Mouse (Mus musculus) naive thymus-derived CD4-positive, alpha-beta T cell, adult 2 months (primary cell): Measurements from ENCODE around the gene Col4a4.

ENCODE experiments used
- DNase-seq: peaks from one replicate; pipeline ENCODE4 v3.0.0-alpha.2; 2011; ENCODE audit warnings: low read depth

Col4a4 gene

DNA sequence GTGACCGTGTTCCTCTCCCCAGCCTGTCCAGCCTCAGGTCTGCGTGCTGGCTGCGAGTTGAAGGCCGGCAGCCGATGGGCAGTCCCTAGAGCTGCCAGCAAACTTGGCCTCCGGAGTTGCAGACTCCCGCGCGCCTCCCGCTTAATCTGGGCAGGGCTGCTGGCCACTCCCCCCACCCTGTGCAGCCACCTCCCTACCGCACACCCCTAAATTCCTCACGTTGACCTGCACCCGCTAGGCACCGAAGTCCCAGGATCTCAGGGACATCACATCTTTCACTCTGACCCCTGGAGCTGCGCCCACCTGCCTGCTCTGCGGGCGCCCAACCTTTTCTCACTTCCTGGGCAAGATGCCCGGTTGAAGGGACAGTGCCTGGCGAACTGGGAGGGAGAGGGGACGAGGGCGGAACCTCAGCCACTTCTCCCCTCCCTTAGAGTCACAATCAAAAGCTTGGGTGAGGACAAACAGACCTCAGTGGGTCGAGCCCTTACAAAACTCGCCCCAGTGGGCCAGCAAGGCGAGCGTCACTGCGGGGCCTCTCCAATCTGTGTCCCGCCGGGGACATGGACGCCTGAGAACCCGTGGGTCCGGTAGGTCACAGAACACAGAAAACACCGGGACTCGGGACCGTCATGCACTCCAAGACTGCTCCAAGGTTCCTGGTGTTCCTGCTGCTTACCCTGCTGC is at the start of gene Col4a4, which contains the start of gene Col4a3:
Gene Col4a4, minus strand, starts transcription at position 137 of the 687 bp plus-strand sequence.
Gene Col4a3, plus strand, starts transcription at position 209 of the 687 bp plus-strand sequence.
- no peak for DNase-seq

- DNase-seq = no peak
Observed at GRCm38 (mm10) chr1:82636321-82636720, 49.7 kb upstream of the Col4a4 start.

DNA sequence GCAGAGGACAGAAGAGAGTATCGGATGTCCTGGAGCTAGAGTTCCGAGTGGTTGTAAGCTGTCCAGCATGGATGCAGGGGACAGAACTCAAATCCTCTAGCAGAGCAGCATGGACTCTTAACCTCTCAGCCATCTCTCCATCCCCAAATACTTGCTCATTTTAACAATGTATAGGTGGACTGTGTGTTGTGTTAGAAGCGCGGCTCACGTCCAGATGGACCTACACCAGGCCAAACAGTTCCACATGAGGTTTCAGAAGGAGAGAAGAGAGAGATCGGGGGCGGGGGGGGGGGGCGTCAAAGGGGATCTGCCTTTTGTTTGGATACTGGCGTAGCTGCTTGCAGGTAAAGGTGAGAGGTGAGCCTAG is 48.6 kb upstream of the Col4a4 start:
- DNase-seq = no peak

DNA sequence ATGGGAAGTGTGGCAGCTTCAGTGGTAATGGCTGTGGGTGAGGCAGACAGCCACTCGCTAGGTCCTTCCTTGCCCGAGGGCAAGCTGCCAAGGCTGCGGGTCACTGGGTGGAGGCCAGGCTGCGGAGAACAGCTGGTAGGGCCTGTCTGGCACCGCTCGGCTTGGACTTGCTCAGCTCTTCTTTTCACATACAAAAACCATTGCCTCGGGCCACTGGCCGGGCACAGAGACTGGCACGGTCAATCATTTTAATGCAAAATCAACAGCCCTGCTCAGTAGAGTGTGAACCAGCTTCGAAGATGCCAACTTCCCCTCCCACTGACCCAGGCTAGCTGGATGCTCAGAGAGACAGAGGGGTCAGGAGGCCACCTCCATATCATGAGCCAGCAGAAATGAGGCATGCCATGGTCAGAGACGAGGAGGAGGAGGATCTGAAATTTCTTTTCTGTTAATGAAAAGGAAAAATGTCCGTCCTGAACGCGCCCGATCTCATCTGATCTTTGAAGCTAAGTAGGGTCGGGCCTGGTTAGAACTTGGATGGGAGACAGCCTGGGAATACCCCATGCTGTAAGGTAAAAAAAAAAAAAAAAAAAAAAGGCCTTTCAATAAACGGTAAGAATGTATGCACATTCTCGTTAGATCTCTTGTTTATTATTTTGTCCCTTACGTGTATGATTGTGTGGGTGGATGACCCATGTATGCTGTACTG is 48.0 kb upstream of the Col4a4 start:
- no peak for DNase-seq

DNA sequence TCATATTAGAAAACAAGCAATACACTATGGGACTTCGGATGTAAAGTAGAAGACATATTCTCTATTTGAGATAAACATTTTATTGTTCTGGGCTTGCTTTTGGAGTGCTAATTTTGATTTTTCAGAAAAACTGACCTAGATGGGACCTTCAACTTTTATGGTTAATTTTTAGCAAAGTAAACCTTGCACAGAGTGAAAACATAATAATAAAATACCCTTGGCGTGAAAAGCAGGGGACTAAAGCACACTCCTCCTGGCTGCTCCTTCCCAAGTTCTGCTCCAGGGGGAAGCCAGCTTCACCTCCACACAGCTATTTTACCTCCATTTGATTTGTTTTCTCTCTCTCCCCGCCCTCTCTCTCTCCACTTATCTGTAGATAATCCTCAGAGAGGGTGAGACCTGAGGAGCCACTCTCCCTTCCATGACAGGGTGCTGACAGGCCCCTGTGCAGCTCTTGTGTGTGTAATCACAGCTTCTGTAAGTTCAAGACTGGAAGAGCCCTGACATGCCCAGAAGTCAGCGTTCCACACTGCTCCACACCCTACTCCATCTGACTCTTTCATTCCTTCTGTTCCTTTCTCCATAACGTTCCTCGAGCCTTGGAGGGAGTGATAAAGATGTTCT is 44.6 kb upstream of the Col4a4 start:
- no peak for DNase-seq

- no peak for DNase-seq
Observed at GRCm38 (mm10) chr1:82629495-82629894, 42.8 kb upstream of the Col4a4 start.

DNA sequence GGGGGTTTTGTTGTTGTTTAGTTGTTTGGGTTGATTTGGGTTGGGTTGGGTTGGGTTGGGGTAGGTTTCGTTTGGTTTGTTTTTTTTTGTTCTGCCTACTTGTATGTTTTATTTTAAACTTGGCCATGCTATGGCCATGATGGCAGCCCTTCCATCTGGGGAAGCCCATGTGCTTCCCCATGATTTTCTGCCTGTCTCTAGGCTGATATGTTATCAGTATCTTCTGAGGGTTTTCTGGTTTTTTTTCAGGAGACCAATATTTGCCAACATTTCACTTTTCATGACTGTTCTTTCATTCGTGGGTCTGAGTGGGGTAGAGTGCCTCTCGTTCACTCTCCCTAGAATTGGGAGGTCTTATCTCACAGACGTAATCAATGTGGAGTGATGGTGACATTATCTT is 41.0 kb upstream of the Col4a4 start:
- DNase-seq = no peak

DNA sequence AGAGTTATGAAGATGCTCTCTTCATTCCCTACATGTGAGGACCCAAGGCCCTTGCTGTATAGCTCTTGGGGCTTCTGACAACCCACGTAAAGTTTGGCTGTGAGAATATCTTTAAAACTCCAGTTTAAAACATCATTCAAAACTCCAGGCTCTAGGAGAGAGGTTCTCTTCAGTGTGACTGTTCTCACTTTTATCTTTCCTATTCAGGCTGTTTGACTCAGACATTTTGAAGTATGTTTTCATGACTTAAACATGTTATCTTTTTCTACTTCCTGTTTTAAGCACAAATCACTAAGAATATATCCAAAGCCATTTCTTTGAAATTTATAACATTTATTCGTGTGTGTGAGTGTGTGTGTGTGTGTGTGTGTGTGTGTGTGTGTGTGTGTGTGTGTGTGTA is 38.8 kb upstream of the Col4a4 start:
- no peak for DNase-seq

DNA sequence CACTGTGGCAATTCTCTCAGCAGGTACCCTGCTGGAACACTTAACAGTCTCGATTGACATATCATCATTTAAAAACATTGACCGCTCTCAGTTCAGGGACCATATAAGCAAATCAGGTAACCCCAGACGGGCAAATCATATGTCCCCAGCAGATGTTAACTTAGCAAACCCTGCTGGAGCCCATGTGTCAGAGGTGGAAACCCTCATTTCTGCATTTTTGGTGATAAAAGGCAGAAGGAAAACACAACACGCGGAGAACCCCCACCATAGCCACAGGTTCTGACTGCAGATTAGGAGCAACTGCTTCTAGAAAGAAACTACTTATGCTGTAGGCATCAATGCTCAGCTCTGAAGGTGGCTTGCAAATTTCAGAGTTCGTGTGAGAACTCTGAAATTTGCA is 38.3 kb upstream of the Col4a4 start:
- DNase-seq = no peak

GRCm38 (mm10) chr1:82619981-82620380 is 33.3 kb upstream of the Col4a4 start:
- no peak for DNase-seq

GRCm38 (mm10) chr1:82618592-82618991 is 31.9 kb upstream of the Col4a4 start:
- no peak for DNase-seq

DNA sequence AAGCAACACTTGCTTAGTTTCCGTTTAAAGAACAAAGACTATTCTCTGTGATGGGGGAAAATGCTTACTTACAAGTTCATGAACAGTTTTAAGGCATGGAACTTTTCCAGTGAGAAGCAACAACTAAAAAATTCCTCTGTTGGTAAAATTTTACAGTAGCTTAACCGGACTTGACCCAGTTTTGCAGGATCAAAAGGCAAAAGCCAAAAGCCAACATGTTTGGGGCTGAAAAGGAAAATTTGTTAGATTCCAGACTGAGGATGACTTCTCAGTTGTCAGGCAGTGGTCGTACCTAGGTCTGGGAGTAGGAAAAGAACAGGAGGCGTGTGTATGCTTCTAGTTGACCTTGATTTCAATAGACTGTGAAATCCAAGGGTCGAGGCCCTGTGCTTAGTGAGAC is 31.4 kb upstream of the Col4a4 start:
- DNase-seq = no peak

- DNase-seq = no peak
Observed at GRCm38 (mm10) chr1:82612061-82612660, 25.5 kb upstream of the Col4a4 start.

DNA sequence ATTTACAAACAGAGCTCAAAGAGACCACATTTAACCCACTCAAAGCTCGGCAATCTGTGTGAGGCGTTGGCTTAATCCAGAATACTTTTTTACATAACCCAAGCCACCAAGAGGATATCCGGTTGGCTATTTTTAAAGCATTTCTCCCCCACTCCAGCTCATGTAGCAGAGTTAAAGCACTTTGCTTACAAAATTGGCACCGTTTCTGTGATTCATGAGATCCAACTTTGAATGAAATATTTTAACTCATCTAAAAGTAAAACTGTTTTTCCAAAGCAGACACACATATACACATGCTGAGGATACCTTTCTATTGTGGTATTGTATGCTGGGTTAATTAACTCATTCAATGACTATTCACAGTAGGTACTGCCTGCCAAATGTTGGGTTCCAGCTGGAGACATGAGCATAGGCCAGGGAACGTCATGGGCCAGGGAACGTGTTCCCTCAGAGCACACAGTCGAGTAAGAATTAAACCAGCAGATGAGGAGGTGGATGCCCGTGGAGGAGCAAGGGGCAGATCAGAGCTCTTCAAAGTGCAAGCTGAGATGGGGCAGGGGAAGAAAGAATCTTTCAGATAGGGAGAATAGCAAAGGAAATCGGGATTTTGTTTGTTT is 22.1 kb upstream of the Col4a4 start:
- DNase-seq = no peak

GRCm38 (mm10) chr1:82605856-82606255 is 19.2 kb upstream of the Col4a4 start:
- DNase-seq = no peak

DNA sequence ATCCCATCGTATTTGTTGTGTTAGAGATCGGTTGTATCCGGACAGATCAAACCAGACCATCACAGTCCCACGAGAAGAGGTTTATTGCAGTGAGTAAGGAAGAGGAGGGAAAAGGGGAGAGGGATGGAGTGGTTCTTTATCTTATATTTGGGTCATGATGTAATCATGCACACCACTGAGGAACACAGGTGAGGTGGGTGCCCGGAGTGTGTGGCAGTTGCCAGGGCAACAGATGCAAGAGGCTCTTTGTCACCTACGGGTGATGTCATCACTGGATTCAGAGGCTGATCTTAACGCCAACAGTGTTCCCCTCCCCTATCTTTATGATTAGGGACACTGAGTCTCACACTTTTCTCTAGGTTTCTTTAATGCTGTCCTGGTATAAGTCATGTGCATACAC is 18.7 kb upstream of the Col4a4 start:
- DNase-seq = no peak

DNA sequence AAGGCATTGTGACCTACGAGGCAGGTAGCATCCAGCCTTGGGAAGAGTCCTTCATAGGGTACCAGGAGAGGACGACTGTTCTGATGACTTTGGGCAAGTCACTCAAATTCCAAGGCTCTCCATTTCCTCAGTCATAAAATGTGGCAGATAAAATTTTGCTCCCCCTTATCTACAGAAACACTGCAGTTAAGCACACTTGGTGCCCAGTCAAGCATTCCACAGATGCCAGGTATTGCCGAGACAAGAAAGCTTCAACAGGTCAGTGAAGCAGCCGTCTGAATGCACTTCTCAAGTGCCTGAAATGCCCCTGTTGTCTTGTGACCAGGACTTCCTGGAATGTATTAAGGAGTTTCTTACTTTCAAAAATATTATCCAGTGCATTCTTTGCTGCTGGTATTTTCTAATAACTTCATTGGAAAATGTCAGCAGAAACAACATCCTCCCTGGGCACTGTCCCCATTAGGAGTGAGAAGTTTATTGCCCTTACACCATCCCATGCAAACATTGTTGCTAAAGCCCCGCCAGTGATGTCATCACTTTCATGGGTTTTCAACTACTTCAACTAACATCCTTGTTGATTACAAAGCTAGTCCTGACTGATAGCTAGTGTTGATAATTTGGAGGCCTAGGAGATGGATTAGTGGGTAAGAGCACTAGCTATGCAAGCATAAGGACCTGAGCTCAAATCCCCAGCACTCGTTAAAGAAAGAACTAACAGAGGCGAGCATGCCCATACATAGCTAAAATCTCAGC is 16.7 kb upstream of the Col4a4 start:
- DNase-seq = no peak

- DNase-seq = no peak
Observed at GRCm38 (mm10) chr1:82596864-82597596, 10.4 kb upstream of the Col4a4 start.

GRCm38 (mm10) chr1:82590266-82590665 is 3.6 kb upstream of the Col4a4 start:
- no peak for DNase-seq

DNA sequence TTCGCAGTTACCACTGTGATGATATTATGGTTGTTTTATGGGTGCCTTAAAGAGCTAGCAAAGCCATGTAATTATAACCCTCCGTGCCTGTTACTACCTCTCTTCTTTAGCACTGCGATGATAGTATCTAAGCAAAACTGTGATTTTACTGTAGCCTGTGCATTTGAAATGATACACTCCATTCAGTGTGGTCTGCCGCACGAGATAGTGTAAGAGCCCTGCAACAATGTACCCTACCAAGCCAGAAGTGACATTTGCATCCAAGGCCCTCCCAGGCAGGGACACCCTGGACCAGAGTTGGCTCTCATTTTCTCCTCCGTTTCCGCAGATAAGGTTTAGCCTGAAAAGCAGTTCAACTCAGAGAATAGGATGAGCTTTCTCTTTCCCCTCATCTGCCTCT is 668 bp downstream of the Col4a4 start:
- no peak for DNase-seq

DNA sequence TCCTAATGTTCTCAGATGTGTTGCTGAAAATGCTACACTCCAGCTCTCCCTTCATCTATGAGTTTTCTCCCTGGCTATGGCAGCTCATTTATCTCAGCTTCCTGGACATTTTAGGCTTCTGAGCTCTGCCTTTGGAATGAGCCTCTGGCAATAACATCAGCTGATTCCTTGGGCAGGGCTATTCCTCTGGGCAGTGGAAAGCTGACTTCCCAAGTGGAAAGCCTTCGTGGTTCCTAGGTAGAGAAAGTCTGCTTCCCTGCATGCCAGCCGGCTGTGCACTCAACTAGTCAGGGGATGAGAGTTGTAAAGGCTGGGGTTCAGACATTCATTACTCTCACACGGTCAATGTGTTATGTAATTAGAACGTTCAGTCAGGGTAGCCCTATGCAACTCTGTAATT is 8.3 kb downstream of the Col4a4 start:
- no peak for DNase-seq
